ENCODE assay signal across 8 mouse cellular contexts in the genomic region with DNA sequence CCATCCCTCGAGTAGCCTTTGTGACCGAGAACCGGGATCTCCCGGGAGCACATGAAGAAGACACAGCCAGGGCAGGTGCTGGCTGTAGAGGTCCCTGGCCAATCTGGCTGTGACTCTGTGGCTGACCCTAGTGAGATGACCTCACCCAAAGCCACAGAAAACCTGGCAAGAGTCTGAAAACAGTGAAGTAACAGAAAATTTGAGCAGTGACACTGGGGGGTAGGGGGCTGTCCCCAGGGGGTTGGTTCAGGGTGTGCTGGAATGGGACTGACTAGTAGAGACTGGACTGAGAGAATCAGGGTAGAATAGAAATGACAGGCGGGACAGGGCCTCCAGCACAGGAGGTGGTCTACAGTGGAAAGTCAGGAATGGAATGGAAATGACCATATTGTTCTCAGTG. TPM values are rescaled to one million over a fixed set of nuclear protein-coding genes. Genes with fewer than 3 reads are reported as not detected.
A peak's percentile ranks its signal among the peaks of the same experiment; 100 is the strongest.
DNase-seq lines count a peak whose midpoint lies in the region; ATAC-seq and TF ChIP-seq lines count a peak whose summit lies in the region.

No protein-coding gene starts in this region.

- peaks cover 31 to 52% of the 10 kb centered on the region in 2 experiments for H3K4me1 ChIP-seq in heart, embryonic 14.5 days (ENCODE audit: control insufficient read depth in 2 of 2, insufficient read depth in 2 of 2, low read length in 2 of 2)
- H3K4me1 ChIP-seq in G1E (ENCODE audit: insufficient read depth, low read depth, low read length): peaks cover 79% of the 10 kb centered on the region
- H3K4me1 ChIP-seq in heart, embryonic 16.5 days (ENCODE audit: control insufficient read depth, insufficient read depth, low read length): peaks cover 50% of the 10 kb centered on the region
- peaks cover 50% of the 10 kb centered on the region for H3K4me1 ChIP-seq in midbrain, embryonic 10.5 days

- 75% methylated on average over 5 of the region's 5 CpGs for WGBS in heart, embryonic 14.5 days
- 71% methylated on average over 5 of the region's 5 CpGs for WGBS in heart, embryonic 16.5 days
- 85% methylated on average over 5 of the region's 5 CpGs for WGBS in midbrain, embryonic 10.5 days

- no peaks in the 10 kb centered on the region for H3K27me3 ChIP-seq in heart, embryonic 14.5 days (ENCODE audit: control insufficient read depth, insufficient read depth, low read length)
- H3K27me3 ChIP-seq in G1E (ENCODE audit: insufficient read depth, low read length): peaks cover 3% of the 10 kb centered on the region; the same call in 1 of the 2 replicates
- H3K27me3 ChIP-seq in heart, embryonic 16.5 days (ENCODE audit: control insufficient read depth, insufficient read depth, low read length): no peaks in the 10 kb centered on the region
- H3K27me3 ChIP-seq in midbrain, embryonic 10.5 days (ENCODE audit: low read depth, poor library complexity, severe bottlenecking): peaks cover 23% of the 10 kb centered on the region

- no peak for TF ChIP-seq CTCF in G1E (IDR thresholded peaks at IDR 0.05; ENCODE audit: low read depth, low read length)

- ATAC-seq in heart, embryonic 14.5 days (ENCODE audit: insufficient number of reproducible peaks, insufficient read depth, low FRiP score, low read depth): no peak
- no peak for ATAC-seq in G1E (ENCODE audit: extremely low read depth, insufficient number of reproducible peaks, low FRiP score, poor library complexity, severe bottlenecking)
- ATAC-seq in heart, embryonic 16.5 days (replicated peaks; ENCODE audit: extremely low read depth, insufficient read depth, low FRiP score): no peak
- ATAC-seq in megakaryocyte-erythroid progenitor cell, adult 5-6 weeks (replicated peaks; ENCODE audit: low FRiP score, low TSS enrichment, poor library complexity, severe bottlenecking): no peak

- DNase-seq in heart, adult 8-10 months (ENCODE audit: low spot score): no peak
- DNase-seq in G1E (ENCODE audit: low spot score): no peak
- DNase-seq in midbrain, embryonic 10.5 days (ENCODE audit: low spot score): no peak
- no peak for DNase-seq in ovary, adult 18-20 months (ENCODE audit: low spot score)
- no peak for DNase-seq in kidney, adult 8-10 months

- no peaks in the 10 kb centered on the region for H3K9me3 ChIP-seq in heart, embryonic 14.5 days (ENCODE audit: control insufficient read depth, low read length)
- H3K9me3 ChIP-seq in G1E (replicated peaks): peaks cover 15% of the 10 kb centered on the region
- H3K9me3 ChIP-seq in heart, embryonic 16.5 days (replicated peaks; ENCODE audit: control insufficient read depth, low read length): no peaks in the 10 kb centered on the region
- H3K9me3 ChIP-seq in midbrain, embryonic 10.5 days (replicated peaks): no peaks in the 10 kb centered on the region

- peak overlapping the region; percentile 80 to 81 for H3K4me3 ChIP-seq in heart, embryonic 14.5 days (ENCODE audit: control insufficient read depth in 1 of 2, insufficient read depth in 1 of 2, low read depth in 1 of 2, low read length in 2 of 2)
- H3K4me3 ChIP-seq in G1E (ENCODE audit: low read depth, low read length): peak overlapping the region; percentile 84
- H3K4me3 ChIP-seq in heart, embryonic 16.5 days (ENCODE audit: low read length): peak overlapping the region; percentile 86
- H3K4me3 ChIP-seq in midbrain, embryonic 10.5 days: peak overlapping the region; percentile 81

- peak overlapping the region; percentile 97 for H3K9ac ChIP-seq in heart, embryonic 14.5 days (ENCODE audit: low read length)
- H3K9ac ChIP-seq in heart, embryonic 16.5 days (ENCODE audit: low read length): peak overlapping the region; percentile 96

- H3K27ac ChIP-seq in heart, embryonic 14.5 days (replicated peaks in 1 of 2; ENCODE audit: control insufficient read depth in 1 of 2, insufficient read depth in 1 of 2, low read depth in 2 of 2, low read length in 2 of 2): peak overlapping the region in 1 of 2 experiments; percentile 97; a peak in 2 of 4 replicates
- H3K27ac ChIP-seq in heart, embryonic 16.5 days (ENCODE audit: low read length): peak overlapping the region; percentile 98
- peak overlapping the region; percentile 91 for H3K27ac ChIP-seq in midbrain, embryonic 10.5 days (replicated peaks)

- H3K4me2 ChIP-seq in heart, embryonic 14.5 days (ENCODE audit: low read length): peak overlapping the region; percentile 95
- H3K4me2 ChIP-seq in heart, embryonic 16.5 days (ENCODE audit: low read depth, low read length): peak overlapping the region; percentile 99

- H3K36me3 ChIP-seq in heart, embryonic 14.5 days (ENCODE audit: control insufficient read depth, insufficient read depth, low read length): peaks cover 21% of the 10 kb centered on the region
- peaks cover 52% of the 10 kb centered on the region for H3K36me3 ChIP-seq in G1E (replicated peaks)
- peaks cover 10% of the 10 kb centered on the region for H3K36me3 ChIP-seq in heart, embryonic 16.5 days (ENCODE audit: control insufficient read depth, insufficient read depth)
- H3K36me3 ChIP-seq in midbrain, embryonic 10.5 days: peaks cover 34% of the 10 kb centered on the region

RNA-seq across cellular contexts. Expression of a gene that starts 0.9 kb away (rescaled TPM):
- polyA plus RNA-seq in heart, embryonic 14.5 days (2014; fragmentation: Nextera tagmentation; extraction: Ambion mirVana): 16.2 and 20.3 TPM in 2 replicates
- 100 to 1,000 TPM; 116 to 120 (median 117) TPM for total RNA-seq in heart, adult 8-10 months (2022)
- total RNA-seq in G1E (2014; fragmentation: Nextera tagmentation) (62.8 and 79.8 TPM in 2 replicates), G1E (2017) (41.6 and 47.0 TPM in 2 replicates)
- 264 and 361 TPM in 2 replicates for polyA plus RNA-seq in G1E (2012)
- polyA plus RNA-seq in heart, embryonic 16.5 days (2015; fragmentation: Nextera tagmentation; extraction: Ambion mirVana): 10.6 and 13.5 TPM in 2 replicates
- polyA plus RNA-seq in midbrain, embryonic 10.5 days (2016; fragmentation: Nextera tagmentation; extraction: Ambion mirVana): 11.0 TPM in 2 replicates
- 75.5 and 83.0 TPM in 2 replicates for total RNA-seq in megakaryocyte-erythroid progenitor cell, adult 5-6 weeks (2014; fragmentation: Nextera tagmentation)
- 47.3 and 63.9 TPM in 2 replicates for total RNA-seq in megakaryocyte-erythroid progenitor cell, adult 5-6 weeks (2017)

RNA-seq across cellular contexts. Expression of a gene that starts 5.2 kb away (rescaled TPM):
- polyA plus RNA-seq in heart, embryonic 14.5 days (2014; fragmentation: Nextera tagmentation; extraction: Ambion mirVana): 265 and 275 TPM in 2 replicates
- 10 to 100 TPM; 27.1 to 35.7 (median 33.3) TPM for total RNA-seq in heart, adult 8-10 months (2022)
- total RNA-seq in G1E (2014; fragmentation: Nextera tagmentation) (4.6 and 8.4 TPM in 2 replicates), G1E (2017) (7.4 and 10.5 TPM in 2 replicates)
- 20.8 and 27.2 TPM in 2 replicates for polyA plus RNA-seq in G1E (2012)
- polyA plus RNA-seq in heart, embryonic 16.5 days (2015; fragmentation: Nextera tagmentation; extraction: Ambion mirVana): 218 and 255 TPM in 2 replicates
- 198 and 199 TPM in 2 replicates for polyA plus RNA-seq in midbrain, embryonic 10.5 days (2016; fragmentation: Nextera tagmentation; extraction: Ambion mirVana)
- 18.0 and 24.6 TPM in 2 replicates for total RNA-seq in megakaryocyte-erythroid progenitor cell, adult 5-6 weeks (2014; fragmentation: Nextera tagmentation)
- total RNA-seq in megakaryocyte-erythroid progenitor cell, adult 5-6 weeks (2017): 13.8 and 25.6 TPM in 2 replicates

RNA-seq across cellular contexts. Expression of a gene that starts 12.7 kb away (rescaled TPM):
- polyA plus RNA-seq in heart, embryonic 14.5 days (2014; fragmentation: Nextera tagmentation; extraction: Ambion mirVana): 0.09 and 0.18 TPM in 2 replicates
- under 1 TPM; 0.37 to 0.85 (median 0.63) TPM for total RNA-seq in heart, adult 8-10 months (2022)
- total RNA-seq in G1E (2014; fragmentation: Nextera tagmentation) (0.60 TPM in 1 of 2 replicates, not detected in the other), G1E (2017) (0.44 TPM in 1 of 2 replicates, not detected in the other)
- polyA plus RNA-seq in G1E (2012): 0.07 and 0.10 TPM in 2 replicates
- 0.25 and 0.35 TPM in 2 replicates for polyA plus RNA-seq in heart, embryonic 16.5 days (2015; fragmentation: Nextera tagmentation; extraction: Ambion mirVana)
- polyA plus RNA-seq in midbrain, embryonic 10.5 days (2016; fragmentation: Nextera tagmentation; extraction: Ambion mirVana): 0.25 and 0.30 TPM in 2 replicates
- total RNA-seq in megakaryocyte-erythroid progenitor cell, adult 5-6 weeks (2014; fragmentation: Nextera tagmentation): not detected in 2 replicates
- not detected in 2 replicates for total RNA-seq in megakaryocyte-erythroid progenitor cell, adult 5-6 weeks (2017)

RNA-seq across cellular contexts. Expression of a gene that starts 13.1 kb away (rescaled TPM):
- polyA plus RNA-seq in heart, embryonic 14.5 days (2014; fragmentation: Nextera tagmentation; extraction: Ambion mirVana): 1.6 and 1.7 TPM in 2 replicates
- total RNA-seq in heart, adult 8-10 months (2022): 1 to 10 TPM; 7.5 to 8.5 (median 8.0) TPM
- total RNA-seq in G1E (2014; fragmentation: Nextera tagmentation) (17.4 and 35.9 TPM in 2 replicates), G1E (2017) (12.1 and 15.2 TPM in 2 replicates)
- polyA plus RNA-seq in G1E (2012): 21.1 and 21.6 TPM in 2 replicates
- polyA plus RNA-seq in heart, embryonic 16.5 days (2015; fragmentation: Nextera tagmentation; extraction: Ambion mirVana): 3.2 TPM in 2 replicates
- polyA plus RNA-seq in midbrain, embryonic 10.5 days (2016; fragmentation: Nextera tagmentation; extraction: Ambion mirVana): 3.2 and 4.8 TPM in 2 replicates
- 27.0 and 32.9 TPM in 2 replicates for total RNA-seq in megakaryocyte-erythroid progenitor cell, adult 5-6 weeks (2014; fragmentation: Nextera tagmentation)
- total RNA-seq in megakaryocyte-erythroid progenitor cell, adult 5-6 weeks (2017): 11.0 and 12.1 TPM in 2 replicates

RNA-seq across cellular contexts. Expression of a gene that starts 23.3 kb away (rescaled TPM):
- 73.2 and 84.4 TPM in 2 replicates for polyA plus RNA-seq in heart, embryonic 14.5 days (2014; fragmentation: Nextera tagmentation; extraction: Ambion mirVana)
- total RNA-seq in heart, adult 8-10 months (2022): 10 to 100 TPM; 28.4 to 36.2 (median 29.6) TPM
- total RNA-seq in G1E (2014; fragmentation: Nextera tagmentation) (28.5 and 37.3 TPM in 2 replicates), G1E (2017) (34.4 and 34.6 TPM in 2 replicates)
- 69.0 and 69.5 TPM in 2 replicates for polyA plus RNA-seq in G1E (2012)
- polyA plus RNA-seq in heart, embryonic 16.5 days (2015; fragmentation: Nextera tagmentation; extraction: Ambion mirVana): 69.6 TPM in 2 replicates
- polyA plus RNA-seq in midbrain, embryonic 10.5 days (2016; fragmentation: Nextera tagmentation; extraction: Ambion mirVana): 136 and 155 TPM in 2 replicates
- 82.9 and 86.4 TPM in 2 replicates for total RNA-seq in megakaryocyte-erythroid progenitor cell, adult 5-6 weeks (2014; fragmentation: Nextera tagmentation)
- 23.4 and 24.8 TPM in 2 replicates for total RNA-seq in megakaryocyte-erythroid progenitor cell, adult 5-6 weeks (2017)

Comparison
In these comparisons a context has a peak if more than half of its experiments do, and no peak if none do; other contexts are left out.
1. RNA of a gene that starts 0.9 kb away (polyA plus RNA-seq): 264 to 361 TPM in G1E; 16.2 to 20.3 TPM in heart, embryonic 14.5 days, 11.0 TPM in midbrain, embryonic 10.5 days and 10.6 to 13.5 TPM in heart, embryonic 16.5 days; every median in the first group is over 10 times any median in the second.
2. Peak in every context shown above with its lines, with median percentiles within 50 percentile points of each other: H3K4me3 ChIP-seq.